Mouse (Mus musculus) olfactory bulb, adult 2 months (tissue): ENCODE results near the gene Vdr. TPM values are rescaled to one million over a fixed set of nuclear protein-coding genes. Genes with fewer than 3 reads are reported as not detected.
A peak's percentile ranks its signal among the peaks of the same experiment; 100 is the strongest.

Source experiments
- H3K27ac ChIP-seq: fragments of 200-500 bp; 2 replicates; pipeline ENCODE4 v1.5.1; 2012; ENCODE audit warnings: low read depth, low read length; ENCODE audit not compliant: insufficient read depth
- H3K4me1 ChIP-seq: fragments of 200-500 bp; 2 replicates; pipeline ENCODE4 v1.6.1; 2012; ENCODE audit warnings: low read length; ENCODE audit not compliant: control insufficient read depth, insufficient read depth
- H3K4me3 ChIP-seq: fragments of 200-500 bp; 2 replicates; pipeline ENCODE4 v1.5.1; 2012; ENCODE audit warnings: mild to moderate bottlenecking, low read depth, low read length, moderate library complexity; ENCODE audit not compliant: insufficient read depth
- CTCF ChIP-seq: fragments of 200-500 bp; IDR thresholded peaks from 2 replicates; pipeline ENCODE4 v1.5.1; 2012; ENCODE audit warnings: low read depth, mild to moderate bottlenecking, low read length, moderate library complexity; ENCODE audit not compliant: insufficient read depth
- POLR2A ChIP-seq: fragments of 200-500 bp; IDR thresholded peaks from 2 replicates; pipeline ENCODE4 v1.6.1; 2012; ENCODE audit warnings: mild to moderate bottlenecking, low read depth, low read length, moderate library complexity; ENCODE audit not compliant: insufficient read depth
- WGBS: fragments of 180-500 bp; shearing (Covaris S2); methylation state at CpG from one replicate; pipeline ENCODE4 v1.1.7; 2018; 5-methylcytosine and 5-hydroxymethylcytosine counted together
- polyA plus RNA-seq: library from polyadenylated mRNA; stranded (reverse); fragments of >200 nt; gene quantifications from 2 replicates; pipeline ENCODE4 v1.2.4, GENCODE M21; 2012; ENCODE audit warnings: low replicate concordance; ENCODE audit not compliant: missing spikeins, insufficient read depth, insufficient read length

Gene Vdr
- polyA plus RNA-seq, 1 experiment = not detected

- H3K4me3 ChIP-seq = no peak overlapping the region
- peaks cover 2% of the 10 kb centered on the region; the same call in 1 of the 2 replicates for H3K4me1 ChIP-seq
- no peak overlapping the region for H3K27ac ChIP-seq
- WGBS = 82% methylated on average over 11 of the region's 11 CpGs
- TF ChIP-seq POLR2A (no peak), CTCF (no peak)
Observed at GRCm38 (mm10) chr15:97945656-97946315, 35.4 kb upstream of the Vdr start.

GRCm38 (mm10) chr15:97944919-97945574, 34.6 kb upstream of the Vdr start:
- H3K27ac ChIP-seq = no peak overlapping the region
- no peak overlapping the region for H3K4me3 ChIP-seq
- H3K4me1 ChIP-seq = no peaks in the 10 kb centered on the region
- TF ChIP-seq CTCF = no peak
- TF ChIP-seq POLR2A = peak; percentile 24; the same call in 1 of the 2 replicates
- WGBS = 82% methylated on average over 11 of the region's 11 CpGs

GRCm38 (mm10) chr15:97943356-97943755, 32.9 kb upstream of the Vdr start:
- Histone ChIP-seq H3K27ac (no peak overlapping the region), H3K4me1 (peaks cover 5% of the 10 kb centered on the region), H3K4me3 (no peak overlapping the region)
- 89% methylated on average over 8 of the region's 8 CpGs for WGBS
- TF ChIP-seq POLR2A (no peak), CTCF (no peak)

- Histone ChIP-seq H3K4me1 (peaks cover 8% of the 10 kb centered on the region), H3K4me3 (no peak overlapping the region), H3K27ac (no peak overlapping the region)
- 92% methylated on average over 8 of the region's 8 CpGs for WGBS
- TF ChIP-seq POLR2A (no peak), CTCF (no peak)
Observed at GRCm38 (mm10) chr15:97942538-97942937, 32.1 kb upstream of the Vdr start.

GRCm38 (mm10) chr15:97941306-97941705, 30.9 kb upstream of the Vdr start:
- Histone ChIP-seq H3K4me3 (no peak overlapping the region), H3K4me1 (peaks cover 8% of the 10 kb centered on the region), H3K27ac (no peak overlapping the region)
- TF ChIP-seq CTCF = no peak
- no peak for TF ChIP-seq POLR2A
- WGBS = 87% methylated on average over 2 of the region's 2 CpGs

- peaks cover 8% of the 10 kb centered on the region for H3K4me1 ChIP-seq
- 92% methylated on average over 2 of the region's 2 CpGs for WGBS
- TF ChIP-seq POLR2A (no peak), CTCF (no peak)
- no peak overlapping the region for H3K27ac ChIP-seq
- H3K4me3 ChIP-seq = no peak overlapping the region
Observed at GRCm38 (mm10) chr15:97940088-97940487, 29.7 kb upstream of the Vdr start.

- Histone ChIP-seq H3K27ac (no peak overlapping the region), H3K4me1 (peaks cover 8% of the 10 kb centered on the region), H3K4me3 (no peak overlapping the region)
- TF ChIP-seq CTCF (no peak), POLR2A (no peak)
- 37% methylated on average over 6 of the region's 6 CpGs for WGBS
Observed at GRCm38 (mm10) chr15:97938580-97938979, 28.1 kb upstream of the Vdr start.

GRCm38 (mm10) chr15:97932441-97932840, 22.0 kb upstream of the Vdr start:
- H3K4me1 ChIP-seq = peaks cover 9% of the 10 kb centered on the region
- TF ChIP-seq CTCF (no peak), POLR2A (no peak)
- no peak overlapping the region for H3K4me3 ChIP-seq
- no peak overlapping the region for H3K27ac ChIP-seq
- WGBS = 47% methylated on average over 12 of the region's 12 CpGs

- Histone ChIP-seq H3K4me3 (no peak overlapping the region), H3K4me1 (peaks cover 9% of the 10 kb centered on the region), H3K27ac (no peak overlapping the region)
- no peak for TF ChIP-seq POLR2A
- TF ChIP-seq CTCF = no peak
- 78% methylated on average over 13 of the region's 13 CpGs for WGBS
Observed at GRCm38 (mm10) chr15:97929259-97929824, 18.9 kb upstream of the Vdr start.
